Mouse (Mus musculus) embryonic facial prominence, embryonic 13.5 days (tissue): ENCODE data around the gene Cdc123. TPM values are rescaled to one million over a fixed set of nuclear protein-coding genes. Genes with fewer than 3 reads are reported as not detected.
"Not testable (repeated sequence)": the region's sequence is repeated elsewhere in the genome, so short reads cannot be mapped to it uniquely, and the experiment has no call there.

Experiments
- ATAC-seq: fragments of 200-750 bp; cut with Nextera tagmentation; 2 replicates; pipeline ENCODE4 v1.8.0; 2017; ENCODE audit warnings: low read depth; ENCODE audit not compliant: insufficient number of reproducible peaks, insufficient read depth, low FRiP score, low TSS enrichment
- H3K27ac ChIP-seq: fragments of 300-500 bp; sonication (generic); 2 replicates; pipeline ENCODE4 v1.5.1; 2015; ENCODE audit warnings: moderate library complexity, mild to moderate bottlenecking, inconsistent platforms
- H3K27me3 ChIP-seq: fragments of 300-500 bp; sonication (generic); 2 replicates; pipeline ENCODE4 v1.6.1; 2015; ENCODE audit warnings: mild to moderate bottlenecking, inconsistent platforms
- H3K36me3 ChIP-seq: fragments of 300-500 bp; sonication (generic); 2 replicates; pipeline ENCODE4 v1.6.1; 2015; ENCODE audit warnings: mild to moderate bottlenecking, inconsistent platforms
- H3K4me1 ChIP-seq: fragments of 300-500 bp; sonication (generic); 2 replicates; pipeline ENCODE4 v1.6.1; 2015; ENCODE audit warnings: inconsistent platforms
- H3K4me2 ChIP-seq: fragments of 300-500 bp; sonication (generic); 2 replicates; pipeline ENCODE4 v1.6.1; 2015; ENCODE audit warnings: moderate library complexity, mild to moderate bottlenecking, inconsistent platforms
- H3K4me3 ChIP-seq: fragments of 300-500 bp; sonication (generic); 2 replicates; pipeline ENCODE4 v1.5.1; 2015; ENCODE audit warnings: mild to moderate bottlenecking, inconsistent platforms
- H3K9ac ChIP-seq: fragments of 300-500 bp; sonication (generic); 2 replicates; pipeline ENCODE4 v1.6.1; 2015; ENCODE audit warnings: mild to moderate bottlenecking, inconsistent platforms
- H3K9me3 ChIP-seq: fragments of 300-500 bp; sonication (generic); 2 replicates; pipeline ENCODE4 v1.6.1; 2016; ENCODE audit warnings: inconsistent platforms
- WGBS: fragments of 180-500 bp; shearing (Covaris S2); methylation state at CpG from one replicate; pipeline ENCODE4 v1.1.7; 2015; ENCODE audit warnings: mixed read lengths; 5-methylcytosine and 5-hydroxymethylcytosine counted together
- polyA plus RNA-seq: library from polyadenylated mRNA; unstranded; fragments of >200 nt; fragmentation: Nextera tagmentation; extraction: Ambion mirVana; gene quantifications from 2 replicates; pipeline ENCODE4 v1.2.1, GENCODE M21; 2015

Cdc123 gene
- polyA plus RNA-seq, 1 experiment from 2014 or later = 402 TPM

DNA sequence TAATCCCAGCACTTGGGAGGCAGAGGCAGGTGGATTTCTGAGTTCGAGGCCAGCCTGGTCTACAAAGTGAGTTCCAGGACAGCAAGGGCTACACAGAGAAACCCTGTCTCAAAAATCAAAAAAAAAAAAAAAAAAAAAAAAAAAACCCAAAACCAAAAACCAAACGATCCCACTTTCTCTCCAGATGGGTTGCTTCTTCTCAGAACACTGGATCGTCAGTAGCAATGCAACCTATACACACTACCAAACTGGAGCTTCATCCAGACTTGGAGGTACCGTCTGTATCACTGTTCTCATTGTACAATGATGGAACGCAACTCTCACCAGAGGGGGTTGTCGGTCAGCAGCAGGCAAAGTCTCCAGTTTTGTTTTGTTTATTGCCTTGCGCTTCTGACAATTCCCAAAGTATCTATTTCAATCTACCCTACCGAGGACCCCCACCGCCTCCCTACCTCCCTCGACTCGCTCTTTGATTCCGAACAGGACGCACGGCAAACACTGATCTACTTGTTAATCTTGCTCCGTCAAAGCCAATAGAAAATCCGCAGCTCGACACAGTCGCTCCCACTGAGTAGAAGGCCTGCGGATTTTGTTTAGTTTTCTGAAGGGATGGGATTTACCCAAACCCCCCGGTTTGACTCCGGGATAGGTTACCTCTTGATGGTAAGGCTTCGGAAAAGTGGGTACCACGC, 637 bp downstream of the Cdc123 start:
- H3K27ac ChIP-seq = peak overlapping the region; percentile 96
- H3K4me3 ChIP-seq = peak overlapping the region; percentile 60
- no peaks in the 10 kb centered on the region for H3K9me3 ChIP-seq
- ATAC-seq = no peak
- no peaks in the 10 kb centered on the region for H3K27me3 ChIP-seq
- 5% methylated on average over 23 of the region's 23 CpGs for WGBS
- H3K4me1 ChIP-seq = peaks cover 16% of the 10 kb centered on the region
- peaks cover 38% of the 10 kb centered on the region for H3K36me3 ChIP-seq
- peak overlapping the region; percentile 87 for H3K9ac ChIP-seq
- peak overlapping the region; percentile 62 for H3K4me2 ChIP-seq

- H3K27me3 ChIP-seq = no peaks in the 10 kb centered on the region
- no peak overlapping the region for H3K4me2 ChIP-seq
- no peak for ATAC-seq
- H3K9ac ChIP-seq = no peak overlapping the region
- H3K9me3 ChIP-seq = no peaks in the 10 kb centered on the region
- no peak overlapping the region for H3K4me3 ChIP-seq
- 96% methylated on average over 11 of the region's 11 CpGs for WGBS
- H3K4me1 ChIP-seq = peaks cover 4% of the 10 kb centered on the region
- no peak overlapping the region for H3K27ac ChIP-seq
- H3K36me3 ChIP-seq = peaks cover 56% of the 10 kb centered on the region
Measured at GRCm38 (mm10) chr2:5840815-5841214, 4.1 kb downstream of the Cdc123 start.

DNA sequence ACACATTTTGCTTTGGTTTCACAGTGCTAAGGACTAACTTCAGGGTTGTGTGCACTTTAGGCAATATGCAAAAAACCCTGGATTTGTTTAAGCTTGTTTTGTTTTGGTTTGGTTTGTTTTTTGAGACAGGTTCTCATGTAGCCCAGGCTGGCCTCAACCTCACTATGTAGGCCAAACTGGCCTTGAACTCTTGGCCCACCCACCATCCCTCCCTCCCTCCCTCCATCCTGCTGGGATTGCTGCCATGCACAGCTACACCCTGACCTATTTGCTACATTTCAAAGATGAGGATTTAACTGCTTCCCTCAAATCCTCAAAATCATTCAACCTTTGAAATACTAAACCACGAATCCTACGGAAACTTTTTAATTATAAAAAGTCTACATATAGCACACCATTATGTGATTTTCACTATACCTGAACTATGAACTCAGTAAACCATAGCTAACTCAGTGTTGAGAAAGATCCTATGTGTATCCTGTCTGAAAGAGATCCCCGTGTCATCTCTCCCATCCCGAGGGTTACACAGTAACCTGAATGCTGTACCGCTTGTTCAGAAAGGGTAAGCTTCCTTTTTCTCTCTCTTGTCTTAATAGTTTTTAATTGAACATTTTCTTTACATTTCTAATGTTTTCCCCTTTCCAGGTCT, 19.6 kb downstream of the Cdc123 start:
- Histone ChIP-seq H3K9me3 (no peaks in the 10 kb centered on the region), H3K4me1 (no peaks in the 10 kb centered on the region), H3K9ac (no peak overlapping the region), H3K27ac (no peak overlapping the region), H3K36me3 (peaks cover 49% of the 10 kb centered on the region), H3K4me2 (no peak overlapping the region), H3K27me3 (no peaks in the 10 kb centered on the region), H3K4me3 (no peak overlapping the region)
- WGBS = 90% methylated on average over 5 of the region's 5 CpGs
- ATAC-seq = no peak

DNA sequence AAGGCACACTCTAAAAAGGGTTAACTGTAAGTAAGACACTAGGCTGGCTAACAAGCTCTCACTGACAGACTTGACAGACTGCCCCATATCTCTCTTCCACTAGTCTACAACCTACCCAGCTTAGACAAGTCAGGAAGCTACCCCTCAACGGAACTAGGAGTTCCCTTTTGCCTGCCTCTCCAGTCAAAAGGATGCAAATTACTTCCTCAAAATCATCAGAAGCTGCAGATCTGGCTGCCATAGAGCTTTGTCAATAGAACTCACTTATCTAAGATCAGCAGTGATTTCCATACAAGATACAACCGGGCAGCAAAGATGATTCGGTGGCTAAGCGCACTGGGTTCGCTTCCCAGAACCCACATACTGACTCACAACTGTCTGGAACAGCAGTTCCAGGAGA, 20.3 kb downstream of the Cdc123 start:
- Histone ChIP-seq H3K9me3 (no peaks in the 10 kb centered on the region), H3K36me3 (peaks cover 51% of the 10 kb centered on the region), H3K4me1 (no peaks in the 10 kb centered on the region), H3K4me2 (no peak overlapping the region), H3K9ac (no peak overlapping the region), H3K27ac (no peak overlapping the region), H3K4me3 (no peak overlapping the region), H3K27me3 (no peaks in the 10 kb centered on the region)
- no peak for ATAC-seq
- WGBS = 89% methylated on average over 5 of the region's 5 CpGs

DNA sequence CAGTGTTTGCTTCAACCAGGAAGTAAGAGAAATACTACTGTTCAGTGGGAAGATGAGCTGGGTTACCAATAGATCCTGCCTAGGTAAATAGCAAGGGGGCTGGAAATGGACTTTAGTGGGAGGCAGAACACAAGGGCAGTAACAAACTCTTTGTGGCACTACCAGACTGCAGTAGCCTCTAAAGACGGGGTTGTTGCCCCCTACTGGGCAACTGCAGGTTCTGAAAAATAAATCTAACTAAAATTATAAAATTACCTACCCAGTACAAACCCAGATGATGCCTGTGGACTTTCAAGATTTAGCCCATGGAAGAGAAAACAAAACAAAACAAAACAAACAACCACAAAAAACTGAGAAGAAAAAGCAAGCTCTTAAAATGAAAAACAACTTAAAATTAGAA, 20.8 kb downstream of the Cdc123 start:
- Histone ChIP-seq H3K4me1 (no peaks in the 10 kb centered on the region), H3K36me3 (peaks cover 53% of the 10 kb centered on the region), H3K4me2 (no peak overlapping the region), H3K27ac (no peak overlapping the region), H3K27me3 (no peaks in the 10 kb centered on the region), H3K9me3 (no peaks in the 10 kb centered on the region), H3K4me3 (no peak overlapping the region), H3K9ac (no peak overlapping the region)
- 22% methylated on average over 1 of the region's 1 CpGs for WGBS
- ATAC-seq = no peak

GRCm38 (mm10) chr2:5822449-5822848, 22.5 kb downstream of the Cdc123 start:
- WGBS = 92% methylated on average over 6 of the region's 6 CpGs
- peaks cover 64% of the 10 kb centered on the region for H3K36me3 ChIP-seq
- no peaks in the 10 kb centered on the region for H3K4me1 ChIP-seq

DNA sequence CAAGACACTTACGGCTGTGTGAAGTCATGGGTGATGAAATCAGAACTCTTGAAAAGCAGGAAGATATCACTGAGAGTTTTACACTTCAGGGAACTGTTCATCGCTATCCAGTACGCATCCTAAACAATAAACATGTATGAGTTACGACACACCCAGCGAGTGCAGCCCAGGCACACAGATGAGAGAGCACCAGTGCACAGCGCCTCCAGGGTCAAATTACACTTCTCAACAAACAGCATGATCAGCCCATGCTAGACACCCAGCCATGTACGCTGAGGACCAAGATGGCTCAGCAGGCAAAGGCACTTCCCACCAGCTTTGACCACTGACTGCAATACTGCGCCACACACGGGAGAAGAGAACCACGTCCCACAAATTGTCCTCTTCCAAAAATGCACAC, 23.7 kb downstream of the Cdc123 start:
- Histone ChIP-seq H3K4me2 (no peak overlapping the region), H3K9ac (no peak overlapping the region), H3K9me3 (no peaks in the 10 kb centered on the region), H3K4me3 (no peak overlapping the region), H3K27me3 (no peaks in the 10 kb centered on the region), H3K27ac (no peak overlapping the region), H3K36me3 (peaks cover 65% of the 10 kb centered on the region), H3K4me1 (no peaks in the 10 kb centered on the region)
- ATAC-seq = no peak
- 86% methylated on average over 10 of the region's 10 CpGs for WGBS

More at GRCm38 (mm10) chr2:5822449-5822848, 22.5 kb downstream of the Cdc123 start:
- no peaks in the 10 kb centered on the region for H3K9me3 ChIP-seq
- no peak overlapping the region for H3K4me2 ChIP-seq
- no peak for ATAC-seq
- H3K27ac ChIP-seq = no peak overlapping the region
- H3K4me3 ChIP-seq = no peak overlapping the region
- H3K9ac ChIP-seq = no peak overlapping the region
- H3K27me3 ChIP-seq = no peaks in the 10 kb centered on the region

DNA sequence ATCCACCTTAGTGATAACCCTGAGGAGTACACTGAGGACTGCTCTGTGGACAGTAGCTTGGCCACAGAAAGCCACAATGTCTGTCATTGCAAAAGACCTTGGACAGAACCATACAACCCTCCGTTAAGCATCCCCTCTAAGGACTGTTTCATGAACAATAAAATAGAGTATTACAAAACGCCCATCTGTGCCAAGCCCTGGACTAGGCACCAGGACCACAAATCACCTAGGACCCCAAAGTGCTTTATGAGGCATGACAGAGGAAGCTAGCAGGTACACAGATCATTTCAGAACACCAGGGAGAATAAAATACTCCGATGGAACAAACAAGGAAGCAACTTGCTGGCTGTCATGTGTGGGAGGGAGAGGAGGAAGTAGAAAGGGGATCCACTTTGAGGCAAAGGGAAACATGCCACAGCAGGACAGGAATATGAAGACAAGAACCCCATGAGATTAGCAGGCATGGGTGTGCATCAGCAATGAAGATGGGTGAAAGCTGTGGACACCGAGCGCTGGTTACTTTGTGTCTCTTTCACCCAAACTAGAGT, 33.7 kb downstream of the Cdc123 start:
- H3K9ac ChIP-seq = no peak overlapping the region
- no peak overlapping the region for H3K27ac ChIP-seq
- peaks cover 67% of the 10 kb centered on the region for H3K36me3 ChIP-seq
- no peaks in the 10 kb centered on the region for H3K9me3 ChIP-seq
- no peak for ATAC-seq
- WGBS = 93% methylated on average over 5 of the region's 5 CpGs
- H3K4me2 ChIP-seq = no peak overlapping the region
- no peaks in the 10 kb centered on the region for H3K27me3 ChIP-seq
- H3K4me1 ChIP-seq = no peaks in the 10 kb centered on the region
- no peak overlapping the region for H3K4me3 ChIP-seq

DNA sequence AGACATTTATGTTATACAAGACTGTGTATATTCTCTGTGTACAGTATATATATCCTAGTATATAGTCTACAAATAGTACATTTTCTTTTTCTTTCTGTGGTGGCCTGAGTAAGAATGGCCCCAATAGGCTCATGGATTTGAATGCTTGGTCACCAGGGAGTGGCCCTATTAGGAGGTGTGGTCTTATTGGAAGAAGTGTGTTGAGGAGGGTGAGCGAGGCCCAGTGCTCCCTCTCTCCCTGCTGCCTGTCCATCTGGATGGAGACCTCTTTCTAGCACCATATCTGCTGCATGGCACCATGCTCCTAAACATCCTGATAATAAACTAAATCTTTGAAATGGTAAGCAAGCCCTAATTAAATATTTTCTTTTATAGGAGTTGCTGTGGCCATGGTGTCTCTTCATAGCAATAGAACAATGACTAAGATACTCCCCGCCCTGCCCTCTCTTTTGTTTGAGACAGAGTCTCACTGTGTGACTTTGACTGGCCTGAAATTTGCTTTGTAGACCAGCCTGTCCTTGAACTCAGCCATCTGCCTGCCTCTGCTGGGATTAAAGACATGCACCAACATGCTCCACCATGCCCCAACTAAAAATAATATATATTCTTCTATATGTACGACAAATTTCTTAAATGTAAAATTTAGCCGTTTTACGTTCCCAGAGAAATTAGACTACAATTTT, 34.8 kb downstream of the Cdc123 start:
- H3K9ac ChIP-seq = no peak overlapping the region
- no peak overlapping the region for H3K4me3 ChIP-seq
- no peaks in the 10 kb centered on the region for H3K9me3 ChIP-seq
- peaks cover 68% of the 10 kb centered on the region for H3K36me3 ChIP-seq
- H3K27ac ChIP-seq = no peak overlapping the region
- no peaks in the 10 kb centered on the region for H3K4me1 ChIP-seq
- no peak for ATAC-seq
- 93% methylated on average over 5 of the region's 5 CpGs for WGBS
- H3K4me2 ChIP-seq = no peak overlapping the region
- no peaks in the 10 kb centered on the region for H3K27me3 ChIP-seq

- not testable (repeated sequence) for H3K4me2 ChIP-seq, H3K9ac ChIP-seq, H3K27ac ChIP-seq, H3K9me3 ChIP-seq, ATAC-seq, H3K4me3 ChIP-seq, H3K27me3 ChIP-seq, H3K4me1 ChIP-seq
- H3K36me3 ChIP-seq = peaks cover 72% of the 10 kb centered on the region
- WGBS = 79% methylated on average over 3 of the region's 3 CpGs
Measured at GRCm38 (mm10) chr2:5806201-5806600, 38.8 kb downstream of the Cdc123 start.

DNA sequence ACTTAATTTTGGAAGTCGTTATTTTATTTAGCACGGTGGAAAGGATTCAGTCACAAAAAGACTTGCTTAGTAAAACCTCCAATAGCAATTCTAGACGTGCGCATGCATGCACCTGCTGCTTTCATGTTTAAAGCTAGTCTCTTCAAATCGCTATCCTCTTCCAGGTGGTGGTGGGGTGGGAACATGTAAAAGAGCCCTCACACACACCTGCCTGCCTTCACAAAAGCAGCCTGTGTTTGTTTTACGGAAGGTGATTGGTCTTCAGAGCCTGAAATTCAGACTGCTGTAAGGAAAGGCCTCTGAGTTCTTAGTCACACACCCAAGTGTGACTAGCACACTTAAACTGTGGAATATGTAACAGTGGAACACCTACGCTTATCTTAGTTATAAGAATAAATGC, 39.7 kb downstream of the Cdc123 start:
- no peak overlapping the region for H3K9ac ChIP-seq
- H3K4me1 ChIP-seq = no peaks in the 10 kb centered on the region
- H3K27me3 ChIP-seq = no peaks in the 10 kb centered on the region
- no peak overlapping the region for H3K27ac ChIP-seq
- no peak for ATAC-seq
- no peaks in the 10 kb centered on the region for H3K9me3 ChIP-seq
- WGBS = 90% methylated on average over 7 of the region's 7 CpGs
- H3K36me3 ChIP-seq = peaks cover 73% of the 10 kb centered on the region
- no peak overlapping the region for H3K4me3 ChIP-seq
- H3K4me2 ChIP-seq = no peak overlapping the region
